26 mouse cellular contexts compared by ENCODE assay signal in genomic region chr11:19290971-19291370, GRCm38 (mm10).
"Had no signal": no experiment of that assay in that cellular context is flagged by ENCODE, and none has a peak within 500 bp of the region (broad histone marks: within the 10 kb centered on the region; RNA-seq: fewer than 3 reads in every experiment).

No protein-coding gene starts in this region.

- H3K9me3 ChIP-seq: heart, embryonic 13.5 days; heart, embryonic 15.5 days; hindbrain, embryonic 12.5 days; kidney, embryonic 15.5 days; limb, embryonic 13.5 days; limb, embryonic 15.5 days; liver, embryonic 12.5 days had no signal

- H3K36me3 ChIP-seq: heart, embryonic 13.5 days; heart, embryonic 15.5 days; hindbrain, embryonic 12.5 days; kidney, embryonic 15.5 days; limb, embryonic 13.5 days; limb, embryonic 15.5 days; liver, embryonic 12.5 days had no signal

- DNase-seq: gastrocnemius, postnatal 14 days; gastrocnemius, postnatal 36 days; heart, adult 11 months; heart, adult 2 months; heart, postnatal 14 days; heart, postnatal 36 days; kidney, adult 11 months; kidney, adult 2 months; kidney, adult 9 months; kidney, postnatal 14 days; kidney, postnatal 36 days; layer of hippocampus, adult 9-11 months; layer of hippocampus, postnatal 36 days; left cerebral cortex, postnatal 4 days had no signal

- H3K9ac ChIP-seq: heart, embryonic 13.5 days; heart, embryonic 15.5 days; hindbrain, embryonic 12.5 days; hindbrain, embryonic 14.5 days; kidney, embryonic 15.5 days; limb, embryonic 13.5 days; limb, embryonic 15.5 days; liver, embryonic 12.5 days had no signal

- H3K4me1 ChIP-seq: heart, embryonic 13.5 days; heart, embryonic 15.5 days; hindbrain, embryonic 12.5 days; kidney, embryonic 15.5 days; limb, embryonic 13.5 days; limb, embryonic 15.5 days; liver, embryonic 12.5 days had no signal

- H3K4me2 ChIP-seq: heart, embryonic 11.5 days; heart, embryonic 13.5 days; heart, embryonic 15.5 days; hindbrain, embryonic 12.5 days; hindbrain, embryonic 14.5 days; kidney, embryonic 15.5 days; limb, embryonic 13.5 days; limb, embryonic 15.5 days; liver, embryonic 12.5 days had no signal

- H3K27ac ChIP-seq: heart, adult 2 months; heart, embryonic 13.5 days; heart, embryonic 15.5 days; hindbrain, embryonic 12.5 days; hindbrain, embryonic 14.5 days; kidney, embryonic 15.5 days; kidney, postnatal 0 days; limb, embryonic 13.5 days; limb, embryonic 15.5 days; liver, embryonic 12.5 days had no signal

- H3K4me3 ChIP-seq: heart, adult 2 months; heart, embryonic 13.5 days; heart, embryonic 15.5 days; hindbrain, embryonic 12.5 days; kidney, embryonic 15.5 days; limb, embryonic 13.5 days; limb, embryonic 15.5 days; liver, embryonic 12.5 days had no signal

- ATAC-seq: hindbrain, embryonic 16.5 days; intestine, embryonic 16.5 days; liver, embryonic 12.5 days had no signal

- H3K27me3 ChIP-seq: heart, embryonic 13.5 days; heart, embryonic 15.5 days; hindbrain, embryonic 12.5 days; kidney, embryonic 15.5 days; limb, embryonic 13.5 days; limb, embryonic 15.5 days; liver, embryonic 12.5 days had no signal
